Mouse (Mus musculus): ENCODE measurements around the gene Sis.

- no peak for TF ChIP-seq CTCF (IDR thresholded peaks at IDR 0.05)
- TF ChIP-seq EP300 (IDR thresholded peaks at IDR 0.05), result no peak
Measured at GRCm38 (mm10) chr3:72997517-72997916, 29.9 kb upstream of the Sis start.

Measured in lung, postnatal 0 days (tissue).